Mouse (Mus musculus) gastrocnemius, adult 2 months (tissue): ENCODE measurements around the gene Map4. TPM values are rescaled to one million over a fixed set of nuclear protein-coding genes. Genes with fewer than 3 reads are reported as not detected.

Source experiments
- DNase-seq: peaks from one replicate; pipeline ENCODE4 v3.0.0; 2022
- H3K27ac ChIP-seq: fragments of 200-600 bp; 2 replicates; pipeline ENCODE4 v1.8.1; 2022; ENCODE audit warnings: mild to moderate bottlenecking
- H3K4me3 ChIP-seq: fragments of 200-600 bp; 2 replicates; pipeline ENCODE4 v1.8.1; 2022; ENCODE audit warnings: mild to moderate bottlenecking, moderate library complexity
- CTCF ChIP-seq: fragments of 200-600 bp; IDR thresholded peaks from 2 replicates; pipeline ENCODE4 v1.8.1; 2022; ENCODE audit warnings: antibody characterized with exemption, mild to moderate bottlenecking, moderate library complexity
- intact Hi-C: fragments of 180-260 bp; cut with DNase I; formaldehyde crosslinking; loops from one replicate; pipeline ENCODE4 v1.15.1; 2025
- microRNA-seq: library from miRNA; unstranded; fragments of <30 nt; microRNA quantifications from one replicate; pipeline ENCODE4 v1.2.0, GENCODE M21; 2021
- total RNA-seq, 2 experiments: library from RNA; stranded (reverse); gene quantifications; 2 replicates each; pipeline ENCODE4 v1.2.3; 2021

The Map4 gene
- total RNA-seq, 2 experiments from 2014 or later = 484 to 501 TPM

DNA sequence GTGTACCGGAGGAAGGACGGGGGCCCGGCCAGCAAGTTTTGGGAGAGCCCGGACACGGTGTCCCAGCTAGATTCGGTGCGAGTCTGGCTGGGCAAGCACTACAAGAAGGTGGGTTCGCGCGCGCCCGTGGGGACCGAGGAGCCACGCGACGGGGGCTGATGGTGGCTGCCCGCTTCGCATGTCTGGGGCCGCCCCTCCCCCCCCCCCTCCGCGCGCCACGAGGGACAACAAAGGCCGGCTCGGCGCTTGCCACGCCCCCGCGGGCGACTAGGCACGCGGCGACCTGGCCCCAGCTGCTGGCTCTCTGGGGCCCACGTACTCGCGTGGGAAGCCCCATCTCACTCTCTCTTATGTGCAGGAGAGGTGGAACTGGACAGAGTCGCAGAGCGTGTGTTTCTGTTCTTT lies 200.9 kb downstream of the Map4 start:
- peak overlapping the region; percentile 89 for H3K27ac ChIP-seq
- peak overlapping the region; percentile 94 for H3K4me3 ChIP-seq
- no peak for DNase-seq
- no peak for TF ChIP-seq CTCF
- intact Hi-C loops = no loop called here

DNA sequence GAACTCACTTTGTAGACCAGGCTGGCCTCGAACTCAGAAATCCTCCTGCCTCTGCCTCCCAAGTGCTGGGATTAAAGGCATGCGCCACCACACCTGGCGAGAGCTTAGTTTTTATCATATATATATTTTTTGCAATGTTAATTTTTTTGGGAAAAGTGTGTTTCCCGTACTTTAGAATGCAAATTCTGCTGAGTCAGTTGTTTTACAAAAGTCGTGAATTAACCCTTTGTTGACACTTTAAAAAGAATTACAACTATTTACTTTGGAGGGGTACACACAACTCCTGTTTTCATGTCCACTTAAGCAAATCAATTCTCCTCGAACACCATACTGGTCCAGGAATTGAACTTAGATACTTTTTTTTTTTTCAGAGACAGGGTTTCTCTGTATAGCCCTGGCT lies 201.7 kb downstream of the Map4 start:
- TF ChIP-seq CTCF = no peak
- Histone ChIP-seq H3K4me3 (peak overlapping the region; percentile 94), H3K27ac (no peak overlapping the region)
- intact Hi-C loops = no loop called here
- no peak for DNase-seq

Small RNA genes lying within 50 kb of the gene (microRNA-seq; reads per million reads assigned to microRNA genes)
- not detected for gene Mir7089

Other genes starting within 250 kb of the Map4 start
- not detected for gene Fbxw18, start 228.8 kb upstream of the Map4 start, total RNA-seq
- not detected for gene Fbxw26, start 185.4 kb upstream of the Map4 start, total RNA-seq
- gene Fbxw27, start 140.8 kb upstream of the Map4 start, total RNA-seq = not detected
- not detected for gene Spink8, start 119.2 kb upstream of the Map4 start, total RNA-seq
- 10 to 100 TPM; 27.4 to 33.1 TPM for gene Nme6, start 98.7 kb upstream of the Map4 start, total RNA-seq
- not detected for gene Camp, start 81.8 kb upstream of the Map4 start, total RNA-seq
- 1 to 10 TPM; 4.3 to 5.0 TPM for gene Cdc25a, start 55.9 kb upstream of the Map4 start, total RNA-seq
- 10 to 100 TPM; 21.0 to 25.6 TPM for gene Smarcc1, start 186.2 kb downstream of the Map4 start, total RNA-seq
- gene Dhx30, start 186.4 kb downstream of the Map4 start, total RNA-seq = 10 to 100 TPM; 28.2 to 35.5 TPM